Mouse (Mus musculus): ENCODE data around the gene Slc38a3. TPM values are rescaled to one million over a fixed set of nuclear protein-coding genes. Genes with fewer than 3 reads are reported as not detected.
A peak's percentile ranks its signal among the peaks of the same experiment; 100 is the strongest.

Slc38a3 gene
- polyA plus RNA-seq, 1 experiment: 10.6 TPM

DNA sequence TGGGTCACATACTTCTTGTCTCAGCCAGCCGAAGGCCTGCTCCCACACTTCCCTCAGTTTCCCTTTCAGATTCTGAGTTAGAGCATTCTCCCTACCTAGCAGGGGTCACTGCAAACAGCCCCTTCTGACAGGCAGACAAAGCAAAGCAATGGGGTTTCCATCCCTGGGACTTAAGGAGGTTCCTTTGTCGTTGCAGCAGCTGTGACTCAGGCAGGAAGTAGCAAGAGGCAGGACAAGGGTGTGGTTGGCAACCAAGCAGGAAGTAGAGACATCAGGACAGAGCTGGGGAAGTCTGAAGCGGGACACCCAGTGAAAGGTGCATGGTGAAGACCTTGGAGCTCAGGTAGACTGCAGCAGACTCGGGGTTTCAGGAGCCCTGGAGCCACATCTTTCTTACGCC lies 44.8 kb downstream of the Slc38a3 start:
- H3K4me1 ChIP-seq (ENCODE audit: control insufficient read depth, insufficient read depth, insufficient read length): peaks cover 53% of the 10 kb centered on the region; the same call in 1 of the 2 replicates
- TF ChIP-seq CTCF (IDR thresholded peaks at IDR 0.05; ENCODE audit: extremely low read depth, insufficient read depth, insufficient read length, insufficient replicate concordance) (no peak), POLR2A (IDR thresholded peaks at IDR 0.05; ENCODE audit: low read depth, low read length) (no peak)
- WGBS: 22% methylated on average over 5 of the region's 5 CpGs
- peak overlapping the region; percentile 77 for H3K27ac ChIP-seq (ENCODE audit: insufficient read depth, low read length)
- H3K4me3 ChIP-seq (ENCODE audit: extremely low read depth, insufficient read depth, insufficient read length): no peak overlapping the region; the same call in 1 of the 2 replicates
- no peak for DNase-seq (ENCODE audit: low read depth in 1 of 2, low spot score in 2 of 2)
- H3K36me3 ChIP-seq (ENCODE audit: control insufficient read depth, insufficient read depth, low read length): peaks cover 22% of the 10 kb centered on the region
- H3K27me3 ChIP-seq (ENCODE audit: control insufficient read depth, insufficient read depth, low read length): no peaks in the 10 kb centered on the region

GRCm38 (mm10) chr9:107620954-107621353 lies 48.4 kb downstream of the Slc38a3 start:
- no peak for DNase-seq (ENCODE audit: low read depth in 1 of 2, low spot score in 2 of 2)
- Histone ChIP-seq H3K4me3 (ENCODE audit: extremely low read depth, insufficient read depth, insufficient read length) (no peak overlapping the region), H3K4me1 (ENCODE audit: control insufficient read depth, insufficient read depth, insufficient read length) (peaks cover 18% of the 10 kb centered on the region; the same call in 1 of the 2 replicates), H3K27me3 (ENCODE audit: control insufficient read depth, insufficient read depth, low read length) (no peaks in the 10 kb centered on the region), H3K27ac (ENCODE audit: insufficient read depth, low read length) (no peak overlapping the region), H3K36me3 (ENCODE audit: control insufficient read depth, insufficient read depth, low read length) (peaks cover 42% of the 10 kb centered on the region)
- TF ChIP-seq CTCF (IDR thresholded peaks at IDR 0.05; ENCODE audit: extremely low read depth, insufficient read depth, insufficient read length, insufficient replicate concordance) (no peak), POLR2A (IDR thresholded peaks at IDR 0.05; ENCODE audit: low read depth, low read length) (no peak)

DNA sequence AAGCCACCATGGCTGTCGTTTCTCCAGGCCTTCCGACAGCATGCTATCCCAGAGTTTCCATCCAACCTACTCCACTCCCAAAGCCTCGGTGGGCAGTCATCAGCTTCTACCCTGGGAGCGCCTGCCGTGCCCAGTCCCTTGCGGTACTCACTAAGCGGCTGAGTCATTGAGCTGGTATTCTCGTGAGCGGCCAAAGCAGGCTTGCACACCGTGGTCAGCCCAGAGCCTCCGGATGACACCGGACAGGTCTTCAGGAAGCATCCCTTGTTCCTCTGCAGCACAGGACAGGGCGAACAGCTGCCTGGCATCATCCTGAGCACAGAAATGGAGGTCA lies 49.8 kb downstream of the Slc38a3 start:
- peaks cover 55% of the 10 kb centered on the region for H3K36me3 ChIP-seq (ENCODE audit: control insufficient read depth, insufficient read depth, low read length)
- no peak overlapping the region for H3K27ac ChIP-seq (ENCODE audit: insufficient read depth, low read length)
- 87% methylated on average over 13 of the region's 13 CpGs for WGBS
- H3K27me3 ChIP-seq (ENCODE audit: control insufficient read depth, insufficient read depth, low read length): no peaks in the 10 kb centered on the region
- H3K4me3 ChIP-seq (ENCODE audit: extremely low read depth, insufficient read depth, insufficient read length): no peak overlapping the region
- no peak for DNase-seq (ENCODE audit: low read depth in 1 of 2, low spot score in 2 of 2)
- H3K4me1 ChIP-seq (ENCODE audit: control insufficient read depth, insufficient read depth, insufficient read length): peaks cover 7% of the 10 kb centered on the region; the same call in 1 of the 2 replicates
- no peak for TF ChIP-seq POLR2A (IDR thresholded peaks at IDR 0.05; ENCODE audit: low read depth, low read length)
- TF ChIP-seq CTCF (IDR thresholded peaks at IDR 0.05; ENCODE audit: extremely low read depth, insufficient read depth, insufficient read length, insufficient replicate concordance): no peak

DNA sequence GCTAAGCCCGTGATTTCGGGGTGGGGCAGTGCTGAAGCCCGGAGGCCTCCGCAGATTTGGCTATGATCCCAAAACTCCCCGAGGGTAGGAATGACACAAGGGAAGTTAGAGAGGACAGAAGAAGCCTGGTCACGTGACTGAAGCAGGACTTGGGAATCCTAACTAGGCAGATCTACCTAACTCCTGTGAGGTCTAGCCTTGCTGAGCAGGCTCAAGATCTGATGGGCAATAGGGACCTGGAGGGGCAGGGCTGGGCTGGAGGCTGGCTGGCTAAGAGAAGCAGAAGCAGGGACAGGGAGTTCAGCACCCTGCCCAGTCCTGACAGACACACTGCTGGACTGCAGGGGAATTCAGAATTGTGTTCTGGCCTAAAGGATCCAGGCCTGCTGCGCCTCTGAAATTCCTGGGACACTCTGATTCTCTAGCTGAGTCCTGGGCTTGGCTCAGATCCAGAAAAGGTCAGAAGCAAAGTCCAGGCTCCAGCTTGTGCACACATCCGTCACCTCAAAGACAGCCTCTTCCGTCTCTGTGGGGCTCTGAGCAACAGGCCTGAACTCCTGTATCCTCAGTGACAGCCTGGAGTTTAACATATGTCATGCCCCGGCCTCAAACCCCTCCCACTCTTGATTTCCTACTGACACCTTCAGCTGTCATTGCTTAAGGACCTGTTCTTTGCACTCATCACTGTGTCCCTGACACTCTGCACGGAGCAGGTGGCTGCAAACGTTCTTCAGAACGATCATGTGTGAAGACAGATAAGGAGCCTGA lies 50.4 kb downstream of the Slc38a3 start:
- no peak for DNase-seq (ENCODE audit: low read depth in 1 of 2, low spot score in 2 of 2)
- peaks cover 59% of the 10 kb centered on the region for H3K36me3 ChIP-seq (ENCODE audit: control insufficient read depth, insufficient read depth, low read length)
- H3K4me1 ChIP-seq (ENCODE audit: control insufficient read depth, insufficient read depth, insufficient read length): peaks cover 2% of the 10 kb centered on the region; the same call in 1 of the 2 replicates

DNA sequence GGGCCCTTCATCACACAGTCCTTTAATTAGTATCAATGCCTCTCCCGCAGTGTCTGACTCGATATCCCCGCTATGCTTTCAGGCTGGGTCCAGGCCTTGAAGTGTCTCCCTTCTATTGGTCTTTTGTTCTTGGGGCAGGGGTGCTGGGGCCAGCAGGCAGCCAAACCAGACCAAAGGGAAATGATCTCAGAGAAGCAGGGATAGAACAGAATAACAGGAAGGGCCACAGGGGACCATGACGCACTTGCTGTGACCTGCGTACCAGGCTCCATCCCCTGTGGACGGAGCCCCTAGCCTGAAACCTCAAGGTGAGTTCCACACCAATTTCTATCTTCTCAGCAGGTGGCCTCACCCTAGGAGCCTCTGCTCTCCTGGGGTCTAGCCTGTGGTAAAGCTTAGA lies 51.2 kb downstream of the Slc38a3 start:
- no peak for DNase-seq (ENCODE audit: low read depth in 1 of 2, low spot score in 2 of 2)
- Histone ChIP-seq H3K27me3 (ENCODE audit: control insufficient read depth, insufficient read depth, low read length) (no peaks in the 10 kb centered on the region), H3K4me1 (ENCODE audit: control insufficient read depth, insufficient read depth, insufficient read length) (no peaks in the 10 kb centered on the region), H3K27ac (ENCODE audit: insufficient read depth, low read length) (0 out of 2 replicates have a peak overlapping the region, but pooled peaks have one; percentile 2), H3K4me3 (ENCODE audit: extremely low read depth, insufficient read depth, insufficient read length) (no peak overlapping the region), H3K36me3 (ENCODE audit: control insufficient read depth, insufficient read depth, low read length) (peaks cover 64% of the 10 kb centered on the region)
- WGBS: 96% methylated on average over 6 of the region's 6 CpGs
- no peak for TF ChIP-seq POLR2A (IDR thresholded peaks at IDR 0.05; ENCODE audit: low read depth, low read length)
- TF ChIP-seq CTCF (IDR thresholded peaks at IDR 0.05; ENCODE audit: extremely low read depth, insufficient read depth, insufficient read length, insufficient replicate concordance): no peak

More for the DNA sequence above, 50.4 kb downstream of the Slc38a3 start:
- 77% methylated on average over 13 of the region's 13 CpGs for WGBS
- H3K27me3 ChIP-seq (ENCODE audit: control insufficient read depth, insufficient read depth, low read length): no peaks in the 10 kb centered on the region
- H3K4me3 ChIP-seq (ENCODE audit: extremely low read depth, insufficient read depth, insufficient read length): no peak overlapping the region
- no peak overlapping the region for H3K27ac ChIP-seq (ENCODE audit: insufficient read depth, low read length)
- TF ChIP-seq CTCF (IDR thresholded peaks at IDR 0.05; ENCODE audit: extremely low read depth, insufficient read depth, insufficient read length, insufficient replicate concordance) (no peak), POLR2A (IDR thresholded peaks at IDR 0.05; ENCODE audit: low read depth, low read length) (no peak)

GRCm38 (mm10) chr9:107617461-107617860 lies 51.9 kb downstream of the Slc38a3 start:
- TF ChIP-seq POLR2A (IDR thresholded peaks at IDR 0.05; ENCODE audit: low read depth, low read length): no peak
- TF ChIP-seq CTCF (IDR thresholded peaks at IDR 0.05; ENCODE audit: extremely low read depth, insufficient read depth, insufficient read length, insufficient replicate concordance): no peak
- Histone ChIP-seq H3K36me3 (ENCODE audit: control insufficient read depth, insufficient read depth, low read length) (peaks cover 64% of the 10 kb centered on the region), H3K27me3 (ENCODE audit: control insufficient read depth, insufficient read depth, low read length) (no peaks in the 10 kb centered on the region), H3K4me1 (ENCODE audit: control insufficient read depth, insufficient read depth, insufficient read length) (no peaks in the 10 kb centered on the region), H3K27ac (ENCODE audit: insufficient read depth, low read length) (no peak overlapping the region), H3K4me3 (ENCODE audit: extremely low read depth, insufficient read depth, insufficient read length) (no peak overlapping the region)
- WGBS: 74% methylated on average over 2 of the region's 2 CpGs
- no peak for DNase-seq (ENCODE audit: low read depth in 1 of 2, low spot score in 2 of 2)

GRCm38 (mm10) chr9:107615035-107615434 lies 54.3 kb downstream of the Slc38a3 start:
- no peak for DNase-seq (ENCODE audit: low read depth in 1 of 2, low spot score in 2 of 2)
- no peak overlapping the region for H3K4me3 ChIP-seq (ENCODE audit: extremely low read depth, insufficient read depth, insufficient read length)
- 98% methylated on average over 4 of the region's 4 CpGs for WGBS
- no peaks in the 10 kb centered on the region for H3K27me3 ChIP-seq (ENCODE audit: control insufficient read depth, insufficient read depth, low read length)
- peaks cover 57% of the 10 kb centered on the region for H3K36me3 ChIP-seq (ENCODE audit: control insufficient read depth, insufficient read depth, low read length)
- TF ChIP-seq CTCF (IDR thresholded peaks at IDR 0.05; ENCODE audit: extremely low read depth, insufficient read depth, insufficient read length, insufficient replicate concordance): no peak
- no peak for TF ChIP-seq POLR2A (IDR thresholded peaks at IDR 0.05; ENCODE audit: low read depth, low read length)
- H3K27ac ChIP-seq (ENCODE audit: insufficient read depth, low read length): no peak overlapping the region
- peaks cover 3% of the 10 kb centered on the region; the same call in 1 of the 2 replicates for H3K4me1 ChIP-seq (ENCODE audit: control insufficient read depth, insufficient read depth, insufficient read length)

Data from spleen, adult 2 months (tissue).